Mouse (Mus musculus): ENCODE results near the gene Nat8f4.

DNA sequence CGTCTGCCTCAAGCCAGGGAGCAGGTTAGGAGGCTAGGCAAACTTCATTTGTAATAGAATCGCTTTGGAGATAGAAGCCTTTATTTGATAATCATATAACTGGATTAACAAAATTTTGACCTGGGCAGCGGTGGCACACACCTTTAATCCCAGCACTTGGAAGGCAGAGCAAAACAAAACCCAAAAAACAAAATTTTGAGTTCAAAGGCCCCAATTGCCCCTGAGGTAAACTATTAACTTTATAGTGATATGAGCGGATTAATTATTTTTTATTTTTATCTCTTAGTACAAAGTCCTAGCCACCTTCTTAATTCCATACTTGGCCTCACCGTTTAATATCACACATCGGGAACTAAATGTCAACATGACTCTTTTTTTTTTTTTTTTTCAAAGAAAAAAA lies 11.9 kb upstream of the Nat8f4 start:
- TF ChIP-seq POLR2A (IDR thresholded peaks at IDR 0.05; ENCODE audit: insufficient read depth, low read depth, low read length): no peak
- no peak for TF ChIP-seq CTCF (IDR thresholded peaks at IDR 0.05; ENCODE audit: insufficient read depth, low read depth, low read length)
